Mouse (Mus musculus) lung, adult 2 months (tissue): ENCODE measurements at regions not wholly inside any gene's neighbourhood (a gene's known extent, or its start where the extent isn't known, plus 50 kb on each side); places are given as distances from the start of the nearest gene placed in this dataset.

Source experiments
- CTCF ChIP-seq: fragments of 200-500 bp; IDR thresholded peaks from 2 replicates; pipeline ENCODE4 v1.5.1; 2011; ENCODE audit warnings: mild to moderate bottlenecking, low read length, control low read depth; ENCODE audit not compliant: insufficient read depth
- POLR2A ChIP-seq: fragments of 200-500 bp; IDR thresholded peaks from 2 replicates; pipeline ENCODE4 v1.6.1; 2011; ENCODE audit warnings: low read depth, mild to moderate bottlenecking, control low read depth, low read length, borderline replicate concordance; ENCODE audit errors: extremely low read depth

DNA sequence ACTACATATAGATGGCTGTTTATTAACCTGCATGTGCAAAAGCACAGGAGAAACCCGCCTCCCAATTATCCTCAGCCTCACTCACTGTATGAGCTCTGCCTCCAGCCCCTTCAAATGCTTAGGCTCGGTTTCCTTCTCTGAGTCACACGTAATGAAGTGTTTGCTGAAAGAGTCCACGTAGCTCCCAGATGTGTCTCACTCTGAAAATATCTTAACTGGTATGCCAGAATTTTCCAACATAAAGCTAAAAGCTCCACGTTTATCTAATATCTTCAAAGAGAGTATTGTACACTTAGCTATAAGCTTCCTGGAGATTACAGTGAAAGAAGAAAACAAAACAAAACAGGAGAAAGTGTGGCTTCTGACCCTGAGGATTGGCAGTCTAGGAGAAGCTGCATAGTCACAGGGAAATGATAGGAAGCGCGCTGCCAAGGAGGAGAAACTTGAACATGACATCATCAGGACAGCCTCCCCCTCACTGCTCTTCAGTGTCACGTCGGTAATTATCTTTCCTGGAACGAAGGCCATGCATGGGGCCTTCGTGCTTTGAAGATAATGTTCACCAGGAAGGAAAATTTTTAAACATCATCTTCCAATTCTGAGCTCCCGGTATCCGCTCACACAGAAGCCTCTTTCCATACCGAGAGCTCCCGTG lies 108.3 kb upstream of the L3mbtl4 start:
- TF ChIP-seq POLR2A: no peak
- no peak for TF ChIP-seq CTCF
